Mouse (Mus musculus) spleen, embryonic (tissue): ENCODE results near the gene Perm1.

Experiments
- CTCF ChIA-PET: fragments of 350-600 bp; sonication (Branson Sonifier 250); formaldehyde crosslinking; loops from one replicate; lab custom pipeline; 2022; lab: Charles Lee

Gene Perm1

DNA sequence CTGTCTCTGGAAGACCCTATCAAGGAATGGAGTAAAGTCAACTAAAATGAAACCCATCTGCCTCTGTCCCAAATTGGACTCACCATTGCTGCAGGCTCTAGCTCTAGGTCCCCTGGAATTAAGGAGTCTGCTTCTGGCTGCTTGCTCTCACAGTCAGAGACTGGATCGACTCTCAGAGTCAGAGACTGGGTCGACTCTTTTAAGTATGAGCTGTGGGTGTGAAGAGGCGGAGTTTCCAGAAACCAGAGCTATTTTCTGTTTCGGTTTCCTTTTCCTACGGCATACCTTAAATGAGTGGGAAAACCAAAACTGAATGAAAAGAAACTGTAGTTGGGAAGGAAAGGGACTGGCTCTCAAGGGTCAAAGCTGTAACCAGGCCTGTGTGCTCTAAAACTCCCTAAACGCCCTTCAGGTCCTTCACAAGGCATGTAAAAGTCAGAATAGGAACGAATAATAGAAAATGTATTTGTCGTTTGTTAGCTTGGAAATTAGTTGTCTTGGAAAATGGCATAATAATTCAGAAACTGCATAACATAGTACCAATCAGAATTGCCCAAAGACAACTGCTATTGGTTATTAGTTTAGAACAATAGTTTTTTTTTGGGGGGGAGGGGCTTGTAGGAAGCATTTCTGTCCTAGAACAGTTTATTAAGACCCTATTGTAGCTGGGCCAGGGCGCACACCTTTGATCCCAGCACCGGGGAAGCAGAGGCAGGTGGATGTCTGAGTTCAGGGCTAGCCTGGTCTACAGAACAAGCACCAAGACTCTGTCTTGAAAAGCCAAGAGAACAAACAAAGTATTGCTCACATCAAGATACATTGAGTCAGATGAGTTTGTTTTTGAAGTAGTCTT, 14.8 kb upstream of the Perm1 start, which contains the start of gene Isg15:
Isg15 (minus strand) TSS at position 196 of the 853 bp plus-strand sequence.
- CTCF ChIA-PET: interaction anchor here (0.7 to 1.1 kb wide), 2 partner anchors 8 to 21 kb away, joined by 4 to 9 read pairs; no protein-coding TSS in a partner anchor

DNA sequence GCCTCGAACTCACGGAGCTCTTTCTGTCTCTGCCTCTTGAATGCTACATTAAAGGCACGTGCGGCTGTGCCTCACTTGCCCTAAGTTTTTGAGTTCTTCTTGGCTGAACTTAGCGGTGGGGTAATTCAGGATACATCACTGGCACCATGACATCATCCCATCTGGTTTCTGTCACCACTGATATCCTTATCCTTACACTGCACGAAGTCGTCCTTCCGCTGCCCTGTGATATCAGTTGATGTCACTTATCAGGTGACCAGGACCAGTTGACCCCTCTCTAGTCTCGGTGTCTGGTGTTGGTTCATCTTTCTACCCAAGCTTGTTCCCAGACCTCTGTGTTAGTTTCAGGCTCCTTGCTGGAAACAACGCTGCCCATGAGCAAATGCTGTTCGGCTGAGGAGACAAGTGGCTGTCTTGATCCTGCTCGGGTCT, 13.2 kb upstream of the Perm1 start:
- CTCF ChIA-PET: no interaction called here

DNA sequence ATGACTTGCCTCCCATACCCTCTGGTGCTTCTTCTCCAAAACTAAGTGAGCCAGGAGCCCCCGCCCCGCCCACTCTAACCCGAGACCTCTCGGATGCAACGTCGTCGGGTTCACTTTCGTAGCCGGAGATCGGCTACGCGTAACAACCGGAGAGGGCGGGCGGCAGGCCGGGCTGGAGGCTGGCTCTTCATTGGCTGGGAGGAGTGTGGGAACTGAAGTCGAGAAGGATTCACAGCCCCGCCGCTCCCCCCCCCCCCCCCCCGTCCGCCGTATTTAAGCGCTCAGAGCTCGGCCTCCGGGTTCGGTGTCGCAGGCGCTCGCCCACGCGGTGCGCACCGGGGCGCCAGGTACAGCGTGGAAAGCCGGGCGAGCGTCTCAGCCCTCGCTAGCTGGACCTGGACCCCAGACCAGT, 12.7 kb upstream of the Perm1 start, which contains the start of gene AW011738:
AW011738 (plus strand) TSS at position 304 of the 412 bp plus-strand sequence.
- CTCF ChIA-PET: no interaction called here

DNA sequence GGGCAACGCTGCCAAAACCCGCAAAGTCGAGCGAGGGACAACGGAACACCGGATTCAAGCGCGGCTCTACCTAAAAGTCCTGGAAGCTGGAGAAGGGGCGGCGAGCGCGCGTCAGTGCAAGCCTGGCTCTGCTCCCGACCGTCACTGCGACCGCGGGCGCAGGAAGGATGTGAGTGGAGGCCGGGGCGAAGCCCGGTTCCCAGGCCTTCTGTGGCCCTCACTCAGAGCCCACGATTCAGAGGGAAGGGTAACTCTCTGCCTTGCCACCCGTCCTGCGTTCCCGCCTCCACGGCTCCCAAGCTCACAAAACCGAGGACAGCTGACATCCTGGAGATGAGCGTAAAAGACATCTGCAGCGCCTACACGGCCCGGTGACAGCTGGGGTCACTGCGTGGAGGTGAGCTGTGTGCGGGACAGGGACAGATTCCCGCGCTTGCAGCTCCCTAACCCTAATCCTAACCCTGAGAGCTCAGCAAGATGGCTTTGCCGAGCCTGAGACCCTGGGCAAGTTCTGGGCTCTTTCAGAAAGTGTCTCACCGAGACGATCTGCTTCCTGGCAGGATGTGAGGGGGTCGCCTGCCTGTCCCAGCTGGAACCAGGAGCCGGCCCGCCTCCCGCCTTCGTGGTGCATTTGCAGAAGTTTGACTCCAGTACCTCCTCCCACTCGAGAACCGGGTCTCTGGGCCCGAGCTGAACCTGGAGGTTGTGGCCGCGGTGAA, 12.1 kb upstream of the Perm1 start:
- CTCF ChIA-PET: no interaction called here

DNA sequence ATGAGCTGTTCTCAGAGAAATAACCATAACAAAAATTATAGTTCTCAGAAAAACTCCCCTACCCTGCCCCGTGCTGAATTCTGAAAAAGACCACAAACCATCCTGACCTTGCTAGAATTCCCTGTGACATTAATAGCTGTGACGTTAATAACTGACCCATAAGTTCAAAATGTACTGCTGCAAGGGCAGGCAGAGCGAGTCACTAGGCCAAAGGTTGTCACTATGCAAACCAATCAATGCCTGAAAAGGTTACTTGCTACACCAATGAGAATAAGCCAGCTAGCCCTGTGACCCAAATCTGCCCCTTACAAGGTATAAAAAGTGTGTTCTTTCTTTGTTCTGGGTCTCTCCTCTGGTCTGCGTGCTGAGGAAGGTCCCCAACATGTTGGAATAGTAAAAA, 6.8 kb upstream of the Perm1 start:
- CTCF ChIA-PET: no interaction called here

DNA sequence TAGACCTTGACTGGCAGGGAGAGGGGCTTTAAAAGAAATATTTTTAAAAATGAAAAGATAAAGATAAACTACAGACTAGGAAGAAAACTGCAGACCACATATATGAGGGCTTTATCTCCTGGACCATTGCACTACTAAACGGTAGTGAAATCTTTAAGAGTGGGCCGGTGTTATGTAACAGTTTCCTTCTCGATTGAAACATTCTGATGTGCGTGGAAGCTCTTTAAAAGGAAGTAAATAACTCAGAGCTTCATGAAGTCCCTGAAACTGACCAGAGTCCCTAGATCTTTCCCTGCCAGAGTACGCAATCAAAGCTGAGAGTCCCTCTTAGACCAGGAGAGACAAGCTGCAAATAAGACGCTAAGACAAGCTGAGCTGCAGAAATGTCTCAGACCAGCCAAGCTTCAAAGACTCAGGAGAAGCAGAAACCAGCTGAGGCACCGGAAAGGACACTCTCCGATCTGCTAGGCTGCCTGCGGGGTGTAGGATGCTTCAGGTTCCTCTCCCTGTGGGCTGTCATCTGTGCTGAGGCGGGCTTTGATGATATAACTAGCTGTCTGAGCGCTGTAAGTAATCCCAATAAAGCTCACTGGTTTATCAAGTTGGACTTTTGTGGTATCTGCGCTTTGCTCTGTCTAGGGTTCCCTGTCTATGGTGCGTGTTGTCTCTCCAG, 5.6 kb upstream of the Perm1 start:
- CTCF ChIA-PET: no interaction called here

DNA sequence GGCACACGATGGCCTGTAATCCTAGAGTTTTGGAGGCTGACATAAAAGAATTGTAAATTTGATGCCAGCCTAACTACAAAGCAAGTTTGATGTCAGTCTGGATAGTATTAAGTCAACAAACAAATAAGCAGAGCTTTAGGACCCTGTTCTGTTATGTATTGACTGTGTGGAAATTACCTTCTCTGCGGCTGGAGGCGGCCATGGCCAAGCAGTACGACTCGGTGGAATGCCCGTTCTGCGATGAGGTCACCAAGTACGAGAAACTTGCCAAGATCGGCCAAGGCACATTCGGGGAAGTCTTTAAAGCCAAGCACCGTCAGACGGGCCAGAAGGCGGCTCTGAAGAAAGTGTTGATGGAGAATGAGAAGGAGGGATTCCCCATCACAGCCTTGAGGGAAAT, 2.5 kb upstream of the Perm1 start:
- CTCF ChIA-PET: no interaction called here

DNA sequence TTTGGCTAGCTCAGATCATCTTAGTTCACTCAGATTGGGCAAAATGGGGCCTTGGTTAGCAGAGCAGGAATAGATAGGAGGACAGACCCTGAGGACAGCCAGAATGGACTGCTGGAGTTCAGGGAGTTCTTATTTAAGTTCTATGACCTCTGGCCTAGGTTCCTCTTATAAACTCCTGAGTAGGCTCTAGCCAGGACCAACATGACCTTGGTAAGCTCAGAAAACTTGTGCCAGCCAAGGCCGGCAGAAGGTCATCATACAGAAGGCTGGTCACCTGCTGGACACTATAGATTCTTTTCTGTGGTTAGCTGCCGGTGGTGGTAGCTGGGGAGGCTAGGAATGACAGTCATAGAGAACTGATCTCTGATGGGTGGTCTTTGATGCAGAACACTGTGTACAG, 528 bp downstream of the Perm1 start:
- CTCF ChIA-PET: no interaction called here

DNA sequence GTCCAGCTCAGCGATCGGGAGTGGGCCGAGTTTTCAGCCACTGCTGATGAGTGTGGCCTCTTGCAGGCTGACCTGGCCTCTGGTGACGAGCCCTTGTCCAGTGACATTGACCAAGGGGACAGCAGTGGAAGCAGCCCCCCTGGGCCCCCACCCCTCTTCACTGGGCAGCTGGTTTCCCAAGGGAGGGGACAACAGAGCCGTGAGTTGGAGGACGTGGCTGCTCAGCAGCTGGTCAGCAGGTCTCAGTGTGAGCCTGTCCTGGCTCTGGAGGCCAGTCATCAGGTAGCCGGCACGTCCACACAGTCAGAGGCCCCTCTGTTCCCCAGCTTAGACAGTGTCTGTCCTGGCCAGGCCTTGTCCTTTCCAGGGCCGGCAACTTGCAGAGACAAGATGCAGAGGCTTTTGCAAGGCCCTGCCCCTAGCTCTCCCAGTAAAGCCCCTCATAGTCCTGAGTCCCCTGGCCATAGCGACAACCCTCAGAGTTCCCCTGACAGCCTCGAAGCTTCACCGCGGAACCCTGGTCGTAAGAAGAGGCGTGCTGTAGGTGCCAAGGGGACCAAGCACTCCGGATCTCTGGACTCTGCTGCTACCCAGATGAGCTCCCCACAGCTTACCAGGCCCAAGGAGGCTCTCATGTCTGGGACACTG, 1.5 kb downstream of the Perm1 start:
- CTCF ChIA-PET: no interaction called here

DNA sequence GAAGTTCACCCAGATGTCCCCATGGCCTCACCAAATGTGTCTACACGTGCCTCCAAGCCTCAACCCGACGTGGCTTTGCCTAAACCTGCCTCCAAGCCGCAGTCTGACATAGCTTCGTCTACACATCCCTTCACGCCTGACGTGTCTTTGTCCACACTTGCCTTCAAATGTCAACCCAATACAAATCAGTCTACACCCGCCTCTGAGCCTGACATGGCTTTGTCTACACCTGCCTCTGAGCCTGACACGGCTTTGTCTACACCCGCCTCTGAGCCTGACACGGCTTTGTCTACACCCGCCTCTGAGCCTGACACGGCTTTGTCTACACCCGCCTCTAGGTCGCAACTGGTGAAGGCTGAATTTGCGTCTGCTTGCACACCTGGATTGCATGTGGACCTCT, 2.2 kb downstream of the Perm1 start:
- CTCF ChIA-PET: no interaction called here

DNA sequence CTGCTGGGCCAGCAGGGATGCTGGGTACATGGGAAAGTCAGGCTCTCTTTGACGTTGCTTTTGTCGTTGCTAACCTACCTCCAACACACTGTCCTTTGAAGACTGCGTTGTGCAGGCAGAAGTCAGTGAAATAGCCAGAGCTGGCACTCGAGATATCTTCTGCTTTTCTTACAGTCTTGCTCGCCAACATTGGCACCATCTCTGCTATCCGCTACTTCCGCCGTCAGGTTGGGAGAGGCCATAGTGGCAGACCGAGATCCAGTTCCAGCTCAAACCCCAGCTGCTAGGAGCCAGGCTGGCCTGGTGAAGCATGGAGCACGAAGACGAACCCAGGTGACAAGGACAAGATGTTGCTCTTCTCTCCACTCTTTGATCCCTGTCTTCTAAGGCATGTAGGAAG, 4.3 kb downstream of the Perm1 start:
- CTCF ChIA-PET: no interaction called here

DNA sequence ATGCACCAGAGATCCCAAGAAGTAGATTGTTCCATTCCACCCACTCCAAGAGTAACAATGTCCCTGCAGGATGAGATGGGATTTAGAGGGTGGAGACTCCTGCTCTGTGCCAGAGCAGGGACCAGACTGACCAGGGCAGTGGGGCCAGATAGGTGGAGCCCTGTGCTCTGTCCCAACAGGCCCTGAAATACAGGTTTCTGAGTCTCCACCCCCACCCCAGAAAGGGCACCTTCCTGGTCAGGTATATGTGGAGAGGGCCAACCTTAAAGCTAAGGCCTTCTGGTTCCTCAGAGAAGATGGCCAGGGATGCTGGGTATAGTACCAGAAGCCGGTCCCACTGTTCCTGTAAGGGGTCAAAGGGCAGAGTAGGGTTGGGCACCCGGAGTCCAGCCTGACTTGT, 8.6 kb downstream of the Perm1 start:
- CTCF ChIA-PET: no interaction called here

DNA sequence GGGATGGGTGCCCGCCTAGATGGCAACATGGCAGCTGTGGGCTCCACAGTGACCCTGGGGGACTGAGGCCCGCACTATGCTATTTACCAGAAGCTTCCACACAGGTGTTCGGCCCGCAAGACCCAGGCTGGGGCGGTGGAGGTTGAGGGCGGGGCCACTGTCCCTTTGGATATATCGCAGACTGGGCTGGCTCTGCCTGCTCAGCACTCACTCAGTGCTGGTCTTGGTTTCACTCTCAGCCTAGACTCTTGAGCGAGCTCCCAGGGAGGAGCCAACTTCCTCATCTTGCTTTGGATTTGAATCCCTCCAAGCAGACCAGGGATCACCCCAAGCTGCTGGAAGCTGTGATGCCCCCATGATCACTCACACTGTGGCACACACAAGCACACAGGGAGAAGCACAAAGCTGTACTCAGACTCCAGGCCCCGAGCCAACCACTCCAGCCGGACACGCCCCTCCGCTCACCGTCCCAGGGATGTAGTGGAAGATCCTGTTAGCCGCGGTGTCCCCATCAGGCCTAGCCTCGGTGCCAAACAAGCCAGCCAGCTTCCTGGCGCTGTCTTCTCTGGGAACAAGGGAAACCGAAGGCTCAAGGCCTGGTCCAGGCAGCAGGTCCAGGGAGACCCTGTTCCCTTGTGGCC, 12.2 kb downstream of the Perm1 start:
- CTCF ChIA-PET: no interaction called here

DNA sequence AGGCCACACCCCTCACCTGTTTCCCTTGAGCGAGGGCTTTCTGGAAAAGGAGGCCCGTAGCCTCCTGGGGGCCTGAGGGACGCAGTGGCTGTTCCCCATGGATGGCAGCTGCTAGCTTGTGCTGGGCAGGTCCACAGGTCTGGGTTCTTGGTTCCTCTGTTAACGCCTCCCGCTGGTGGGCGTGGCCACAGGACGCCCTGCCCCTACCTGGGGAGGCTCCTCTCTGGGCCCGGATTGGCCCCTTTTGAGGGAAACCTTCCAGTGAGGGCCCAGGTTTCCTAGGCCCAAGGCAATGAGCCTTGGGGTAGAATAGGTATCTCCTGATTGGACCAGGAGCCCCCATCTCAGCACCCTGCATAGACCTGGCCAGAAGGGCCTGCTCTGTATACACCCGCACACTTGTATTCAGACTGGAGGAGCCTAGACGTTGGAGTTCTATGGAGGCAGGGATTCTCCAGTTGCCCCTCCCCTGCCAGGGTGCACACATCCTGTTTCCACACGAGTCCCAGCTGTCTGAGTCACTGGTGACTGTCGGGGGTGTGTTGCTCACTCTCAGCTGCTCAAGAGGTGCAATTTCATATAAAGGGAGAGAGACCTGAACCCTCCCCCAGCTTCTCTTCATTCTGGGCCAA, 12.8 kb downstream of the Perm1 start:
- CTCF ChIA-PET: no interaction called here

DNA sequence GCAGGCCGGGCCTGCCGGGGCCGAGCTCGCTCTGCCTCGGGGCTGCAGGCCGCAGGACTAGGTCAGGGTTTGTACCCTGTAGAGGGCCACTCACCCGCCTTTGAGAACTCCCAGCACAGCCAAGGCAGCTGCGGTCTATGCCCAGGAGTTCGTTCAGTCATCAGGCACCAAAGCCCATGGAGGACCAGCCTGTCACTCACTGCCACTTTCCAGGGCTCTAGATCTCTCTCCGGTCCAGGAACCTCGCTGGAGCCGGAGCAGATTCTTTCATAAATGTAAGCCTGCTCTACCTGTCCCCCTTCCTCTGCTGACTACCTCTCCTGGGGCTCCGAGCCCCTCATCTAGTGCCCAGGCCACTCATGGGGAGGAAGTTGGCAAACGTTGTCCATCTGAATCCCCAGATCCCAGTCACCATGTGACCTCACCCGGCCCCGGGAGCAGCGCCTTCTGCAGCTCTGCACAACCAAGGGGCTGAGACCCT, 18.4 kb downstream of the Perm1 start:
- CTCF ChIA-PET: no interaction called here

DNA sequence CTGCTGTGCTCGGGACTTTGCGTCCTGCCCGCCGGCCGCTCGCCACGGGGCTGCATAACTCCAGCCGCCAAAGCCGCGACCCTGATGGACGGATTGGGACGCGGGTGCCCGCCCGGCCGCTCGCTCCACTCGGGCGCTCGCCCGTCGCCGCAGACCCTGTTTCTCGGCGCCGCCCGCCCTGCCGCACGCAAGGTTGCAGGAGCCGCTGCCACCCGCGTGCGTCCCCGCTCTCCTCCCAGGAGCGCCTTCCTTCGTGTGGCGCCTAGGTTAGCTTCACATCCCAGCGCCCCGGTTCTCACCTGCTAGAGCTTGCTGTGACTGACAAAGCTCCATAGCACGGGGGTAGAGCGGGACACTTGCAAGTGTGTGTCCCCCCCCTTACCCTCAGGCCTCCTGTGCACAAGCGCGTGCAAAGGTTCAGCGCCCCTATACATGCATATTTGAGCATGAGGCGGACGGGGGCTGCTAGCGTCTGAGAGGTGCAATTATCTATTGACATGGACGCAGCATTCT, 19.1 kb downstream of the Perm1 start, which contains the start of gene Plekhn1:
Plekhn1 (minus strand) TSS at position 157 of the 513 bp plus-strand sequence.
- CTCF ChIA-PET: interaction anchor here (0.7 kb wide), 1 partner anchor 123 kb away, joined by 3 read pairs; no protein-coding TSS in a partner anchor

DNA sequence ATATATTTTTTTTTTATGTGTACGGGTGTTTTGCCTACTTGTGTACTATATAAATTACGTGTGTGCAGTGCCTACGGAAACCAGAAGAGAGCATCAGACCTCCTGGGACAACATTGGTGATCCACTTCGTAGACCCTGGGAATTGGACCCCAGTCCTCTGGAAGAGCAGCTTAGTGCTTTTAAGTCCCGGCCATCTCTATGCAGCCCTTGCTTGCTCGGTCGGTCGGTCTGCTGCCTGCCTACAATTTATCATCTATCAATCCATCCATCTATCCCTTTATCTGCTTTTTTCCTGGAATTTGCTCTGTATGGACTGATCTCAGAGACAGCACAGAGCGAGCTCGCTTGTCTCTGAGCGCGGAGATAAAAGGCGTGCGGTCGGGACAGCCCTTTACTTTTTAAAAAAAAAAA, 19.7 kb downstream of the Perm1 start:
- CTCF ChIA-PET: interaction anchor here (0.7 kb wide), 1 partner anchor 124 kb away, joined by 3 read pairs; no protein-coding TSS in a partner anchor

DNA sequence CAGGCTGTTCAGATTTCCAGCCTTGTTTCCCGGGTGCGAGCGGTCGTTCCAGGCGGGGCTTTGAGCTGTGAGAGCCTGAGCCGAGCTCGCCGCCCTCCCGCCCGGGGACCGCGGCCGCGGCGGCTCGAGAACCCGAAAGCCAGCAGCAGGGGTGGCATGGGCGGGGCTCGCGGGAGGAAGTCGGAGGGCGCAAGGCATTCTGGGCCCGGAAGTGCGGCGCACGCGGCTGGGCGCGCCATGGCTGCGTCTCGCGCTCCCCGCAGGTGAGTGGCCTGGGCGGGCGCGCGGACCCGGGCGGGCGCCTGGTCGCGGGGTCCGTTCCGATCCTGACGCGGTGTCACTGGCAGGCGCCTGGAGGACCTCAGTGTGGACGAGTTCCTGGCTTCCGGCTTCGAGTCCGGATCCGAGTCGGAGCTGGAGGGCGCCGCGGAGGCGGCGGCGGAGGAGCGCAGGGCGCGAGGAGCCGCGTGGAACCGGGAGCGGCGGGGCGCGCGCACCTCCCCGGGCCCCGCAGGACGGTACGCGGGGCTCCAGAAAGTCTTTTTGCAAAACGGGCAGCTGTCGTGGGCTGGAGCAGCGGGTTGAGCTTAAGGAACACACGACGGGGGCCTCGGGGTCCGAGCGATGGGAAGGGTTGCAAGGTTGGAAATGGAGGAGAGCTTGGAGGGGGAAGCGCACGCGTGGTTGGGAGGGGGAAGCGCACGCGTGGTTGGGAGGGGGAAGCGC, 20.3 kb downstream of the Perm1 start, which contains the start of gene Noc2l:
Noc2l (plus strand) TSS at position 203 of the 726 bp plus-strand sequence.
- CTCF ChIA-PET: no interaction called here
